Mouse (Mus musculus) lung, postnatal 4 days (tissue): ENCODE measurements around the gene Cacnb4.

Source experiments
- DNase-seq, 2 experiments: peaks; one replicate each; pipeline ENCODE4 v3.0.0; 2021

Cacnb4 gene

DNA sequence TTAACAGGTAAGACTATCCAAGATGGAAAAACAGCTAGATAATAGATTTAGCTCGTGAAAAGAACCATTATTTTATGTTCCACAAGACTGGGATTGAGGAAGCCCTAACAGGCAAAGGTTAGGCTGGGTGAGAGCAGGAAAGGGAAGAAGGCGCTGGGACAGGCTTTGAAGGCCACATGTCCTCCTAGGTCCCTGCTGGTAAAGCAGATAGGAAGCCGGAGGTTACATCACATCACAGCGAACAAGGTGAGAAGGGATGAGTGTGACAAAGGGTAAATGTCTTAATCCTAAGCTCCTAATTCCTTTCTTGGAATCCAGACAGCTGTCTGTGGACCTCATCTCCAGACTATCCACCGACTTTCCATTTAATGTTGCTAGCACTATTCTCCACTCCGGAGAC lies 257.3 kb downstream of the Cacnb4 start:
- DNase-seq: no peak

DNA sequence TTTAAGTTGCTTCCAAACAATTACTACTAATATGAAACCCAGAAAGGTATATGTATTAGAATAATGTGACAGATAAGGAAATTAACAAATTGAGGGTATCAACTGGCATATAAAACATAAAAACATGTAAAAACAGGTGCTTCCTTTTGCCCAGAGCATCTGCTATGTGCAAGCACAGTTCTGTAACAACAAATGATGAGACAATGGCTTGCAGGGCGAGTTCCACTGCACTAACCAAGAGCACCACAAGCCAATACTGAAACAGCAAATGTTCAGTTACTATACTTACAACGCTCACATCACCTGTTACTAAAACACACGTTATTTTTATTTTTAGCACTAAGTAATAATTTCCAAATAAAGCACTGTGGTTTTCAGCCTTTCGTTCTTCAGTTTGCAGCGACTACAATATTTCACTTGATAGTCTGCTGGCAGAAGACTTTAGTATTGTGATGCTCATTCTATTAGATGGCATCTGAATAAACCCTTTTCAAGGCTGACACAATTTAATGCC lies 264.1 kb downstream of the Cacnb4 start:
- DNase-seq: no peak

DNA sequence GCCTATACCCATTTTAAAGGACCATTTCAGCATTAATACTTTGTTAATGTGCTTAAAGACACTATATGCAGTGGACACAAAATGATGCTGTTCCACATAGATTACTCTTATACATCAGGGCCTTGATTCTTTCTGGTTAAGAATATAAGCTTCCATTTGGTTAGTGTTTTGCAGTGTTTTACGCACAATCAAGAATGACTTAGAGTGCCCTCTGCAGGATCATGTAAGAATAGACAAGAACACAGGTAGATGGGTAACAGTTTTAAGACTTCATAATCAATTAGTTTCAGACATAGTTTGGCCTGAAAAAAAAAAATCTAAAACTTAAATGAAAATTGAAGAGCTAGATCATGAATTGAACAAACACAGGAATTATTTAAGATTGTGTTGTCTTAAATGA lies 270.2 kb downstream of the Cacnb4 start:
- no peak for DNase-seq

DNA sequence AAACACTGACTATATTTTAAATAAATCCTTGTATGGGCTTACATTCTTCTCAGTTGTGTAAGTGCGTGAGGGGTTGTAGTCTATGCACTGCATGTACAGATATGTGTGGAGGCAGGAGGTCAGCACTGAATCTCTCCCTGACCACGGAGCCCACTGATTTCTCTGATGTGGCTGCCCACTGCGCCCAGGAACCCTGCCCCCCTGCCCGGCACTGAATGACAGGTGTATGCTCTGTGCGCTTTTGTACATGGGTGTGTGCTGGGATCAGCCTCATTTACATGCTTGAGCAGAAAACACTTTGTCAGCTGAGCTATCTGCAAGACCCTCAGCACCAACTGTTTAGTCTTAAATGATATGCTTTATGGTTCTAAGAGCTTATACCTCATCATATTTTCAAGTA lies 271.4 kb downstream of the Cacnb4 start:
- no peak for DNase-seq

DNA sequence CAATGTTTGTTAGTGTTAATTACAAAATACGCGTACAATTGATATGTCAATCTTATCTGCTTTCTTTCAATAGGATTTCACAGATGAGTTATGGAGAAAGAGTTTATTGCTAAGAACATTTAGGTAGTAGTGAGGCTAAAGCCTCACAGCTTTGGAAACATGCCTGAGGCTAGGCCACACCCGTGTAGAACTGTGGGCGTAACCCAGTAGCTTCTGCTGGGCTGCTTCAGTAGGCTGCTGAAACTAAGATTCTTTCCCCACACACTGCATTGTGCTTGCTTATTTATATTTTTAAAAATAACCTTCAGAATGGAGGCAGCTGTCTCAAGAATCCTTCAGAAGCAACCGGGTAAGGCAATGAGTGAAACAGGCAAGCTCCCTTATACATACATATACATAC lies 282.1 kb downstream of the Cacnb4 start:
- no peak for DNase-seq

DNA sequence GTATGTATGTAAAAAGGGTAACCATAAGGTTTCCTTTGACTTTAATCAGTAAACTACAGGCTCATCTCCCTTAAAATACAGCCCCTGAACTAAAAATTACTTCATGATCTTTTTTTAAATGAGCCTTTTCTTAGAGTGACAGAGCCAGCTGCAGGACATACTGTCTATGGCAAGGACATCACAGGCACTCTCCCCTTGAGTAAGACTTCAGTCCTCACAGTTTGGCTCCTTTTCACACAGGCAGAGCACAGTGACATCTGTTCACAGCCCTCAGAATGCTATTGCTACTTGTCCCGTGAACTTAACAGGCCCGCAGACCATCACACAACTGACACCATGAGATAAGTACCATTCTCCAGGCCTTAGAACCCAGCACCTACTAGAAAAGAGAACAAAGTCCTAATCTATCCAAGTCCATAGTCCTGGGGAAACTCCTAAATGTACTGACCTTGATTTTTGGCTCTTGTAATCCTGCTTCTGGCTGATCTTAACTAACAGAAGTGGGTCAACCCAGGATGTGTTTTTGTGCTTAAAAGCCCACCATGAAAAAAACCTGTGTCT lies 286.1 kb downstream of the Cacnb4 start:
- DNase-seq: no peak

DNA sequence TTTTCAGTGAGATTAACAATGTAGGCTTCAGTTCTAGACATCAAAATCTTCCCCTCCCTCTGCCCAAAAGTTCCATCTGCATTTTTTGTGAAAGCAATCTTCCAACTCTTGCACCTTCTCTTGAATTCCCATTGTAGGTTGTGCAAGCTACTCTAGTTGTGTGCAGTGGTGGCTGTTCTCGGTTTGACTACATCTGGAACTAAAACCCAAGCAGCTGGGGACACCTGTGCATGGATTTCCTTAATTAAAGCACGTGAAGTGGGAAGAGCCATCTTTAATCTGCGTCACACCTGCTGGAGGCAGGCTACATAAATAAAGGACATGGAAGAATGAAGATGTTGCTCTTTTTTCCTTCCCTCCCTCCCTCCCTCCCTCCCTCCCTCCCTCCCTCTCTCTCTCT lies 286.7 kb downstream of the Cacnb4 start:
- no peak for DNase-seq

DNA sequence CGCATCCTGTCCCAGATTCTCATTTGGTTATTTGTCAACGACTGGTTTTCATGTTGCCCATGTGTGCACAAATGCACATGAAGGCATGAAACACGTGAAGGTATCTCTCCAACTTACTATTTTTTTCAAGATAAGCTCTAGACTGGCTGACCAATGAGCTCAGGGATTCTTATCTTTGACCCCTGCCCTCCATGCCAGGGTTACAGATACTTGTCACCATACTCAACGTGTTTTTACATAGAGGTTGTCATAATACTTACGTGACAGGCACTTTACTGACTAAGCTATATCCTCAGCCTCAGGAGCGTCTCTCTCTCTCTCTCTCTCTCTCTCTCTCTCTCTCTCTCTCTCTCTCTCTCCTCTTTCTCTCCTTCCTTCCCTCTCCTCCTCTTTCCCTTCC lies 290.2 kb downstream of the Cacnb4 start:
- DNase-seq: no peak

DNA sequence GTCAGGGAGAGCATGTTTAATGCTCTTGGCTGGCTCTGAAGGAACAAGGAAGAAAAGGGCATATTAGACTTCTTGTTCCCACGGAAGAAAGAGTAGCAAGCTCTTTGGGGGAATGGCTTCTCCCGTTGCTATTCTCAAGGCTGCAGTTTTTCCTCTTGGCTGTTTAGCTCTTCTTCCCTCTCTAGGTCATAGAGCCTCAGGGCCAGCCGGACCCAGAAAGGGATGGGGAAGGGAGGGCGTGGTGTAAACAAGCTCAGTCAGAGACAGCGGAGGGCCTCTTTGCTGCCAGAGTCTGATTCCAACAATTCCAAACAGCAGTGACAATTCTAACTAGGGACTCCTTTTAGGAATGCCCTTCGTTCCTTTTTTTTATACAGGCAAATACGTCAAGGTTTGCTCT lies 290.6 kb downstream of the Cacnb4 start:
- peak; percentile 41 to 60 for DNase-seq

DNA sequence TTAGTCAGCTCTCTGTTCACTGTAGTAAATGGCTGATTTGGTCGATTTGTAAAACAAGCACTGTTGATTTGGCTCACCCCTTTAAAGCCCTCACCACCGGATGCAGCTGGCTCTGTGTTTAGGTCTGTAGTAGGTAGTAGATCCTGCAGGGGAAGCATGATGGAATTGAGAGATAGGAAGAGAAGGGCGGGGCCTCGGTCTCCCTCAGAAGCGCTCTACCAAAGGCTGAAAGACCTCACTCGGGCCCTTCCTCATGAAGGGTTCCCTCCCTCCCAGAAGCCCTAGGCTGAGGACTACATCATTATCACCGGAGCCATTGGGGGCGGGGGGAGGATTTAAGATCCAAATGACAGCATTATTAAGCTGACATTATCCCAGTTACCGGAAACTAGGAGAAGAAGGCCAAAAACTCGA lies 297.8 kb downstream of the Cacnb4 start:
- peak; percentile 48 to 63 for DNase-seq

DNA sequence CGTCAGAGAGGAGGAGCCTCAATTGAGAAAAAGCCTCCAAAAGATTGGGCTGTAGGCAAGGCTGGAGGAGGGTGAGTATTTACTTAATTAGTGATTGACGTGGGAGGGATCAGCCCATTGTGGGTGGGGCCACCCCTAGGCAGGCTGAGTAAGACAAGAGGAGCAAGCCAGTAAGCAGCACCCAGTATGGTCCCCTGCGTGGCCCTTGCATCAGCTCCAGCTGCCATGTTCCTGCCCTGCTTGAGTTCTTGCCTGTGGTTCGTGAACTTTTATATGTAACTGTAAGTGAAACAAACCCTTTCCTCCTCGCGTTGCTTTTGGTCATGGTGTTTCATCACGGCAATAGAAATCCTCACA lies 298.2 kb downstream of the Cacnb4 start, which contains the start of gene Neb:
TSS of gene Neb (minus strand) at position 27 of the 357 bp plus-strand sequence.
- peak; percentile 19 to 37 for DNase-seq
